Mouse (Mus musculus): ENCODE data around the gene Baiap2l2. TPM values are rescaled to one million over a fixed set of nuclear protein-coding genes. Genes with fewer than 3 reads are reported as not detected.

The Baiap2l2 gene
- polyA plus RNA-seq, 1 experiment, result not detected

GRCm38 (mm10) chr15:79292779-79293178, 7.4 kb upstream of the Baiap2l2 start:
- Histone ChIP-seq H3K4me3 (replicated peaks; ENCODE audit: control insufficient read depth, low read depth, low read length) (no peak overlapping the region), H3K4me1 (ENCODE audit: control insufficient read depth, insufficient read depth, low read length) (no peaks in the 10 kb centered on the region), H3K27ac (ENCODE audit: control insufficient read depth, insufficient read depth, low read depth, low read length, poor library complexity) (no peak overlapping the region)
- 82% methylated on average over 9 of the region's 9 CpGs for WGBS
- TF ChIP-seq POLR2A (IDR thresholded peaks at IDR 0.05; ENCODE audit: borderline replicate concordance, control insufficient read depth, low read depth, low read length), result no peak
- no peak for TF ChIP-seq CTCF (IDR thresholded peaks at IDR 0.05; ENCODE audit: control insufficient read depth, insufficient read depth, low read length)

- Histone ChIP-seq H3K4me3 (replicated peaks; ENCODE audit: control insufficient read depth, low read depth, low read length) (no peak overlapping the region), H3K4me1 (ENCODE audit: control insufficient read depth, insufficient read depth, low read length) (no peaks in the 10 kb centered on the region), H3K27ac (ENCODE audit: control insufficient read depth, insufficient read depth, low read depth, low read length, poor library complexity) (no peak overlapping the region)
- WGBS, result 94% methylated on average over 3 of the region's 3 CpGs
- TF ChIP-seq CTCF (IDR thresholded peaks at IDR 0.05; ENCODE audit: control insufficient read depth, insufficient read depth, low read length) (no peak), POLR2A (IDR thresholded peaks at IDR 0.05; ENCODE audit: borderline replicate concordance, control insufficient read depth, low read depth, low read length) (no peak)
Observed at GRCm38 (mm10) chr15:79290340-79290739, 5.0 kb upstream of the Baiap2l2 start.

GRCm38 (mm10) chr15:79289441-79289840, 4.1 kb upstream of the Baiap2l2 start:
- Histone ChIP-seq H3K4me1 (ENCODE audit: control insufficient read depth, insufficient read depth, low read length) (no peaks in the 10 kb centered on the region), H3K27ac (ENCODE audit: control insufficient read depth, insufficient read depth, low read depth, low read length, poor library complexity) (no peak overlapping the region), H3K4me3 (replicated peaks; ENCODE audit: control insufficient read depth, low read depth, low read length) (no peak overlapping the region)
- 90% methylated on average over 12 of the region's 12 CpGs for WGBS
- TF ChIP-seq POLR2A (IDR thresholded peaks at IDR 0.05; ENCODE audit: borderline replicate concordance, control insufficient read depth, low read depth, low read length), result no peak
- TF ChIP-seq CTCF (IDR thresholded peaks at IDR 0.05; ENCODE audit: control insufficient read depth, insufficient read depth, low read length), result no peak

- TF ChIP-seq CTCF (IDR thresholded peaks at IDR 0.05; ENCODE audit: control insufficient read depth, insufficient read depth, low read length) (no peak), POLR2A (IDR thresholded peaks at IDR 0.05; ENCODE audit: borderline replicate concordance, control insufficient read depth, low read depth, low read length) (no peak)
- H3K4me1 ChIP-seq (ENCODE audit: control insufficient read depth, insufficient read depth, low read length), result no peaks in the 10 kb centered on the region
- H3K27ac ChIP-seq (ENCODE audit: control insufficient read depth, insufficient read depth, low read depth, low read length, poor library complexity), result no peak overlapping the region
- WGBS, result 76% methylated on average over 3 of the region's 3 CpGs
- no peak overlapping the region for H3K4me3 ChIP-seq (replicated peaks; ENCODE audit: control insufficient read depth, low read depth, low read length)
Observed at GRCm38 (mm10) chr15:79288387-79288786, 3.0 kb upstream of the Baiap2l2 start.

- Histone ChIP-seq H3K4me3 (replicated peaks; ENCODE audit: control insufficient read depth, low read depth, low read length) (no peak overlapping the region), H3K27ac (ENCODE audit: control insufficient read depth, insufficient read depth, low read depth, low read length, poor library complexity) (no peak overlapping the region), H3K4me1 (ENCODE audit: control insufficient read depth, insufficient read depth, low read length) (no peaks in the 10 kb centered on the region)
- TF ChIP-seq CTCF (IDR thresholded peaks at IDR 0.05; ENCODE audit: control insufficient read depth, insufficient read depth, low read length), result no peak
- no peak for TF ChIP-seq POLR2A (IDR thresholded peaks at IDR 0.05; ENCODE audit: borderline replicate concordance, control insufficient read depth, low read depth, low read length)
- WGBS, result 76% methylated on average over 7 of the region's 7 CpGs
Observed at GRCm38 (mm10) chr15:79287091-79287490, 1.8 kb upstream of the Baiap2l2 start.

- no peak overlapping the region for H3K27ac ChIP-seq (ENCODE audit: control insufficient read depth, insufficient read depth, low read depth, low read length, poor library complexity)
- TF ChIP-seq POLR2A (IDR thresholded peaks at IDR 0.05; ENCODE audit: borderline replicate concordance, control insufficient read depth, low read depth, low read length) (no peak), CTCF (IDR thresholded peaks at IDR 0.05; ENCODE audit: control insufficient read depth, insufficient read depth, low read length) (no peak)
- 90% methylated on average over 7 of the region's 7 CpGs for WGBS
- H3K4me3 ChIP-seq (replicated peaks; ENCODE audit: control insufficient read depth, low read depth, low read length), result no peak overlapping the region
- H3K4me1 ChIP-seq (ENCODE audit: control insufficient read depth, insufficient read depth, low read length), result no peaks in the 10 kb centered on the region
Observed at GRCm38 (mm10) chr15:79286141-79286540, 804 bp upstream of the Baiap2l2 start.

GRCm38 (mm10) chr15:79283371-79283770, 2.0 kb downstream of the Baiap2l2 start:
- no peak for TF ChIP-seq CTCF (IDR thresholded peaks at IDR 0.05; ENCODE audit: control insufficient read depth, insufficient read depth, low read length)
- no peak for TF ChIP-seq POLR2A (IDR thresholded peaks at IDR 0.05; ENCODE audit: borderline replicate concordance, control insufficient read depth, low read depth, low read length)
- WGBS, result 80% methylated on average over 4 of the region's 4 CpGs
- H3K4me1 ChIP-seq (ENCODE audit: control insufficient read depth, insufficient read depth, low read length), result no peaks in the 10 kb centered on the region; the same call in 1 of the 2 replicates
- H3K4me3 ChIP-seq (replicated peaks; ENCODE audit: control insufficient read depth, low read depth, low read length), result no peak overlapping the region
- H3K27ac ChIP-seq (ENCODE audit: control insufficient read depth, insufficient read depth, low read depth, low read length, poor library complexity), result no peak overlapping the region

- H3K27ac ChIP-seq (ENCODE audit: control insufficient read depth, insufficient read depth, low read depth, low read length, poor library complexity), result no peak overlapping the region
- TF ChIP-seq POLR2A (IDR thresholded peaks at IDR 0.05; ENCODE audit: borderline replicate concordance, control insufficient read depth, low read depth, low read length), result no peak
- no peak for TF ChIP-seq CTCF (IDR thresholded peaks at IDR 0.05; ENCODE audit: control insufficient read depth, insufficient read depth, low read length)
- 81% methylated on average over 5 of the region's 5 CpGs for WGBS
Observed at GRCm38 (mm10) chr15:79282434-79282833, 2.9 kb downstream of the Baiap2l2 start.

GRCm38 (mm10) chr15:79281389-79281788, 3.9 kb downstream of the Baiap2l2 start:
- 59% methylated on average over 1 of the region's 1 CpGs for WGBS
- H3K4me3 ChIP-seq (replicated peaks; ENCODE audit: control insufficient read depth, low read depth, low read length), result no peak overlapping the region
- no peaks in the 10 kb centered on the region; the same call in 1 of the 2 replicates for H3K4me1 ChIP-seq (ENCODE audit: control insufficient read depth, insufficient read depth, low read length)
- no peak overlapping the region for H3K27ac ChIP-seq (ENCODE audit: control insufficient read depth, insufficient read depth, low read depth, low read length, poor library complexity)
- TF ChIP-seq CTCF (IDR thresholded peaks at IDR 0.05; ENCODE audit: control insufficient read depth, insufficient read depth, low read length), result no peak
- no peak for TF ChIP-seq POLR2A (IDR thresholded peaks at IDR 0.05; ENCODE audit: borderline replicate concordance, control insufficient read depth, low read depth, low read length)

More at GRCm38 (mm10) chr15:79282434-79282833, 2.9 kb downstream of the Baiap2l2 start:
- Histone ChIP-seq H3K4me3 (replicated peaks; ENCODE audit: control insufficient read depth, low read depth, low read length) (no peak overlapping the region), H3K4me1 (ENCODE audit: control insufficient read depth, insufficient read depth, low read length) (no peaks in the 10 kb centered on the region; the same call in 1 of the 2 replicates)

Data from bone marrow, adult 2 months (tissue).